Mouse (Mus musculus) heart, postnatal 10 days (tissue): ENCODE data around the gene C5ar1. TPM values are rescaled to one million over a fixed set of nuclear protein-coding genes. Genes with fewer than 3 reads are reported as not detected.
A peak's percentile ranks its signal among the peaks of the same experiment; 100 is the strongest.
"Not testable (repeated sequence)": the region's sequence is repeated elsewhere in the genome, so short reads cannot be mapped to it uniquely, and the experiment has no call there.

ENCODE experiments used
- DNase-seq, 2 experiments: peaks; one replicate each; pipeline ENCODE4 v3.0.0; 2021
- intact Hi-C: fragments of 180-260 bp; cut with DNase I; formaldehyde crosslinking; loops from one replicate; pipeline ENCODE4 v1.15.1; 2025
- total RNA-seq, 2 experiments: library from RNA; stranded (reverse); gene quantifications; 2 replicates each; pipeline ENCODE4 v1.2.3; 2021

C5ar1 gene
- total RNA-seq, 2 experiments from 2014 or later = 4.6 to 4.8 TPM

DNA sequence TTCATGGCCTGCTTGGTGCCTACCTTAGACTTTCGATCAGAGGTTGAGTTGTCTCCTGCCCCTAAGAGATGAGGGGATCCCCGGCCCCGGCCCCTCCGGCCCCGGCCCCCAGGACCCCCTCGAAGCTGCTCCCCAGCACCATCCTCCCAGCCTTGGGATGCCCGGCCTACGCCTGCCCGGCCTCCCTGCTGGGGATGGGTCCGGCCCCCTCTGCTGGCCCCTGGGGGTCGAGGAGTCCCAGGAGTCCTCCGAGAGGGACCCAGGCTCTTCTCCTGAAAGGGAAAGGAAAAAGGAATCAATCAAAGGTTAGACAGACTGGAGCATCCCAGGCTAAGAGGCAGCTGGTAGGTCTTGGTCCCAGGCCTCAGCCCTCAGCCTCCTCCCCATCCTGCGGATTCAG is 23.0 kb upstream of the C5ar1 start:
- intact Hi-C loops = no loop called here
- DNase-seq = no peak

DNA sequence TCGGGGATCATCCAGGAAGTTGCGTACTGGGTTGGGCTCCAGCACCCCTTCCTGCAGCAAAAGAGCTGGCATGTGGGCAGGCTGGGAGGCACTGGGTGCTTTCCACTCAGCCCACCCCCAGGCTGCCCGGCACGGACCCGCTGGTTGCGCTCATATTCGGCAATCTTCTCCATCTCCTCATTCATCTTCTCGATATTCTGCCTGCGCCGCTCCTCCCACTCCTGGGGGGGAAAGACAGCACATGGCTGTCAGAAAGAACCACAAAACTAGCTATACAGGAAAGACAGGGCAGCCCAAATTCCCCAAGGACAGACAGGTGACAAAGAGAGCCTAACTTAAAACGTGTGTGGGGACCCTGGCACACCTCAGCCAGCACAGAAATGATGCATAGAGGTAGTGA is 21.4 kb upstream of the C5ar1 start:
- intact Hi-C loops = no loop called here
- no peak for DNase-seq

DNA sequence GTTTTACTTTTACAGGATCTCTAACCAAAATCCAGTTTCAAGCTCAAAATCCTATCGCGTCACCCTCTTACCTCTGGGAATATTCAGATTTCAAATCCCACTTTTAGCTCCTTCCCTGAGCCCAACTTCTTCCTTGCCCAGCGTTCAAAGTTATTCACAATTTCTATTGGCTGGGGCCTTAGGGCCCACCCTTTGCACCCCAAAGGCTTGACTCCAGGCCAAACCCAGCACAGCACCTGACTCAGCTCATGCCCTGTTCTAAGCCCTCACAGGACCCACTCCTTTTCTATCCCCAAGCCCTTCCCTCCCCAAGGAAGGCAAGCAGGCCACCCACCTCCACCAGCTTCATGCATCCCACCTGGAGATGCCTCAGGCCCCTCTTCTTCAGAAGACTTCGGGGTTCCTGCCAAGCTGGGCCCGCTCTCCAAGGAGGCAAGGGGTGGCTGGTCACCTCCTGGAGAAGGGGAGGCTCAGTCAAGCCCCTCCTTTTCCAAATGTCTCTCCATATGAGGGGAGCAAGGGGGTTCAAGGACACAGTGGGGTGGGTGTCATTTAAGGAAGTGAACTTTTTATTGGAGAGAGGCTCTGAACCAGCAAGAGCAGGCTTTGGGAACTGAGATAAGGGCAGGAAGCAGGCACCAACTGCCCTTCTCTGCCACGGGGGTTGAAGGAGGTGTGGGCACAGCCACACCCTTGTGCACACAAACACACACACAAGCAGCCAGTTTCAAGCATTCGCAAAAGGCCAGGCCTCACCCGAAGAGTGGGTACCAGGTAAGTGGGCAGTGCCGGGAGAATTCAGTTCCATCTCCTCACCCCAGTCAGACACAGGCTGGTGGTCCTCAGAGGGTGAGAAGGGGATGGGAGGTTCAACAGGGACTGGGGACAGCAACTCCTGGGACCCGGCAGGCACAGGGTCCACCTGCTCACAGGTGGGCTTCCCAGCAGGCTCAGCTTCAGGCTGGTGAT is 15.9 kb upstream of the C5ar1 start:
- no peak for DNase-seq
- intact Hi-C loops = no loop called here

GRCm38 (mm10) chr7:16273766-16274140 is 14.4 kb upstream of the C5ar1 start:
- intact Hi-C loops = no loop called here
- no peak for DNase-seq

GRCm38 (mm10) chr7:16273081-16273765 is 13.9 kb upstream of the C5ar1 start, which contains the start of gene Inafm1:
TSS of gene Inafm1 (minus strand) at chr7:16273617.
- DNase-seq = peak; percentile 86 to 88
- intact Hi-C loops = no loop called here

DNA sequence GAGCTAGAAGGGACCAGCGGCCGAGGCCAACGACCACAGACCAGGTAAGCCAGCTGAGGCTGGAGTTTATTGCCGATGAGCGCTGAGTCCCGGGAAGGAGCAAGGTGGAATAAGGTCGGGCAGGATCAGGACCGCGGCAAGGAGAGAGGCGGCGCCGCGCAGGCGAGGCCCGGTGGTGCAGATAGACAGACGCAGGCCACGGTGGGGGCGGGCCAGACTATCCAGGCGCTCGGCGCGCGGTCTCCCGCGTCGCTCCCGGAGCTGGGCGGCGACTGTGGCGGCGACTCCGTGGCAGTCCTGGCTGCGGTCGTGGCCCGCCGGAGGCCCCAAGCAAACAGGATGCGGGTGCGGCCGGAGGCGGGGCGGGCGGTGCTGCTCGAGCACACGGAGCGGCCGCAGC is 13.3 kb upstream of the C5ar1 start:
- intact Hi-C loops = no loop called here
- peak; percentile 72 to 73 for DNase-seq

DNA sequence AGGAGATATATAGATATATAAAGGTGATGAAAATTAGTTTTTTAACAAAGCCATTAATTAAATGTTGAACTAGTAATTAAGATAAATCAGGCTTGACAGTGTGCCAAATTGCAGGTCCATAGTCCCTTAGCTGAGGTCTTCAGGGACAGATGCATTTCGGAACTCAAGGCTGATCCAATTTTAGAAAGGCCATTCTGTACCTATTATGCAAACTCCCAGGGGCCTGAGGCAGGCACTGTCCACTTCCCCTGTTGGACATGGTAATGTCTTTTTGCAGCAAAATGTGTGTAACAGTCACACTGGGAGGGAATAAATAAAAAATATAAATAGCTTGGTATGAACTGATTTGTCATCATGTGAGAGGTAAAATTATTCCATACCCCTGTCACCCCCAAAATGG is 11.8 kb upstream of the C5ar1 start:
- DNase-seq = no peak
- intact Hi-C loops = no loop called here

- intact Hi-C loops, DNase-seq: not testable (repeated sequence)
Measured at GRCm38 (mm10) chr7:16266593-16266992, 7.3 kb upstream of the C5ar1 start.

- DNase-seq = no peak
- intact Hi-C loops = no loop called here
Measured at GRCm38 (mm10) chr7:16265856-16266255, 6.5 kb upstream of the C5ar1 start.

GRCm38 (mm10) chr7:16263843-16264242 is 4.5 kb upstream of the C5ar1 start:
- intact Hi-C loops = loop anchor here (1.0 to 5.0 kb wide), 2 partner anchors 52 to 72 kb away; no protein-coding TSS in a partner anchor
- DNase-seq = no peak

- intact Hi-C loops = loop anchor here (1.0 to 5.0 kb wide), 2 partner anchors 51 to 71 kb away; no protein-coding TSS in a partner anchor
- DNase-seq = peak; percentile 75 to 87
Measured at GRCm38 (mm10) chr7:16263015-16263787, 3.9 kb upstream of the C5ar1 start.

GRCm38 (mm10) chr7:16261097-16261496 is 1.8 kb upstream of the C5ar1 start:
- no peak for DNase-seq
- intact Hi-C loops = loop anchor here (5.0 kb wide), 1 partner anchor 49 kb away; no protein-coding TSS in a partner anchor

GRCm38 (mm10) chr7:16257830-16258229 is 1.5 kb downstream of the C5ar1 start:
- no peak for DNase-seq
- intact Hi-C loops = no loop called here

DNA sequence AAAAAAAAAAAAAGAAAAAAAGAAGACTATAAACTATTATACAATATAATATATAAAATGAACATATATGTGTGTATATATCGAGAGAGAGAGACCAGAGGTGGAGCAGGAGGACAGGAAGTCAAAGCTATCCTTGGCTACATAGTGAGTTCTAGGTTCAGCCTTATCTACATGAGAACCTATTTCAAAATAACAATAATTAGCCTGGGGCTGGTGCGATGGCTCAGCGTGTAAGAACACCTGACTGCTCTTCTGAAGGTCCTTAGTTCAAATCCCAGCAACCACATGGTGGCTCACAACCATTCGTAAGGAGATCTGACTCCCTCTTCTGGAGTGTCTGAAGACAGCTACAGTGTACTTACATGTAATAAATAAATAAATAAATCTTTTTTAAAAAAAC is 3.4 kb downstream of the C5ar1 start:
- DNase-seq, intact Hi-C loops: not testable (repeated sequence)

DNA sequence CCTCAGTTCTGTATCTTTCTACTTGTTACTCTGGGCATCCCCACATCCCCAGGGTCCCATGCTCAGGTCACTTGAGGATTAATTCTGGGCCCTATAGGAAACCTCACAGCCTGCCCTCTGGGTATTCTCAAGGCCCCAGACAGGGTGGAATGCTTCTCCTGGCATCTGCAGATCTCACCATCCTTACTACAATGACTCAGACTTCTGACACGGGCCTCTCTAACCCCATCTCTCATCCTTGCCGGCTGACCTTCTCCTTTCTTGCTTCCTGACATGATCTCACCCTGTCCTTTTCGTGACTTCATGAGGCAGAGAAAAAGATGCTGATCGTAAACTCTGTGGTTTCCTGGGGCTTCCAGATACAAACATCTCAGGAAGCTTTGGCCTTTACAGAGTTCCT is 5.1 kb downstream of the C5ar1 start:
- intact Hi-C loops = no loop called here
- DNase-seq = no peak

GRCm38 (mm10) chr7:16250687-16251086 is 8.7 kb downstream of the C5ar1 start:
- intact Hi-C loops = no loop called here
- DNase-seq = no peak

DNA sequence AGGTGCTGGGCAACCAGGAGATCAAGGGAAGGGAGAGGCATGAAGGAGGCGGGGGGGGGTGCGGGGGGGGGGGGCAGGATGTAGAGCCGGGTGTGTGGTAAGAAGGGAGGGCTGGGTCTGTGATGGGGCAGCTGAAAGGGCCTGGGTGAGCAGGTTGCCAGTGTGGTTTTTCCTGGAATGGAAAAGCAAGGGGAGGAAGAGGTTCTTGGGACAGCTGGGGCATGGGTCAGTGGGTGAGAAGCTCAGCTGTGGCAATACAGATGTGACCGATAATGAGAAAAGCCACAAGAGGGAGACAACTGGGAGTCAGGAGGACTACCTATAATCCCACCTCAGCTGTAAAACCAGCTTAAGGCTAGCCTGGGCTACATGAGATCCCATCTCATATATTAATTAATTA is 13.4 kb downstream of the C5ar1 start:
- DNase-seq = no peak
- intact Hi-C loops = no loop called here

- DNase-seq = no peak
- intact Hi-C loops = no loop called here
Measured at GRCm38 (mm10) chr7:16244067-16244466, 15.3 kb downstream of the C5ar1 start, which contains the start of gene C5ar2. TSS of gene C5ar2 (minus strand) at chr7:16244154.

- intact Hi-C loops = no loop called here
Measured at GRCm38 (mm10) chr7:16242198-16242597, 17.1 kb downstream of the C5ar1 start.

DNA sequence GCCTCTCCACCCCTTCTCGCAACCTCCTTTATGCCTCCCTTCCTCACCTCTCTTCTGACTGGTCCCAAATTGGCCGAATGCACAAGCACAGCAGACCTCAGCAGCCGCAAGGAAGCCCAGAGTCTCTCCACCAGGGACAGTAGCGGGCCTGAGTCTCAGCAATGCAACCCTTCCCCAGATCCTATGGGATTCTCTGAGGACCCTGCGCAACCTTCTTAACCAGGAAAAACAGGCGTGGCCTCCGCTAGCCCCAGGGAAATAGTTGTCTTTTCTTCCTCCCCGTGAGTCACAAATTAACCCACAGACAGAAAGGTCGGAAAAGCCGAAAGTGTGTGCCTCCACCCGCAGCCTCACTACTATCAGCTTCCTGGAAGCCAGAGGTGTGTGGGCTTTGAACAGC is 17.6 kb downstream of the C5ar1 start:
- intact Hi-C loops = loop anchor here (2.0 kb wide), 1 partner anchor 15 kb away; no protein-coding TSS in a partner anchor
- no peak for DNase-seq

More at GRCm38 (mm10) chr7:16242198-16242597, 17.1 kb downstream of the C5ar1 start:
- no peak for DNase-seq

- DNase-seq = no peak
- intact Hi-C loops = loop anchor here (2.0 kb wide), 1 partner anchor 14 kb away; no protein-coding TSS in a partner anchor
Measured at GRCm38 (mm10) chr7:16240978-16241303, 18.4 kb downstream of the C5ar1 start.
